Mouse (Mus musculus): ENCODE results near the gene Mchr1. TPM values are rescaled to one million over a fixed set of nuclear protein-coding genes. Genes with fewer than 3 reads are reported as not detected.

Gene Mchr1
- polyA plus RNA-seq, 2 experiments from 2014 or later = 0.30 TPM; not detected in 1

GRCm38 (mm10) chr15:81228258-81228657 lies 7.0 kb upstream of the Mchr1 start:
- ATAC-seq = no peak

- no peak for ATAC-seq
Measured at GRCm38 (mm10) chr15:81229791-81230190, 5.5 kb upstream of the Mchr1 start.

GRCm38 (mm10) chr15:81231325-81231724 lies 4.0 kb upstream of the Mchr1 start:
- no peak for ATAC-seq

GRCm38 (mm10) chr15:81236062-81236461 lies 763 bp downstream of the Mchr1 start:
- ATAC-seq = no peak

GRCm38 (mm10) chr15:81237471-81237870 lies 2.2 kb downstream of the Mchr1 start:
- ATAC-seq = peak; percentile 46

GRCm38 (mm10) chr15:81239261-81239660 lies 4.0 kb downstream of the Mchr1 start:
- ATAC-seq = peak; percentile 61

- no peak for ATAC-seq
Measured at GRCm38 (mm10) chr15:81239794-81240343, 4.6 kb downstream of the Mchr1 start.

GRCm38 (mm10) chr15:81246890-81247289 lies 11.6 kb downstream of the Mchr1 start:
- no peak for ATAC-seq

GRCm38 (mm10) chr15:81247583-81248340 lies 12.5 kb downstream of the Mchr1 start:
- no peak for ATAC-seq

GRCm38 (mm10) chr15:81248341-81248679 lies 13.0 kb downstream of the Mchr1 start:
- no peak for ATAC-seq

- ATAC-seq = no peak
Measured at GRCm38 (mm10) chr15:81248951-81249579, 13.8 kb downstream of the Mchr1 start.

GRCm38 (mm10) chr15:81252626-81253174 lies 17.4 kb downstream of the Mchr1 start:
- no peak for ATAC-seq

GRCm38 (mm10) chr15:81253585-81253984 lies 18.3 kb downstream of the Mchr1 start:
- no peak for ATAC-seq

GRCm38 (mm10) chr15:81254113-81254640 lies 18.9 kb downstream of the Mchr1 start:
- peak; percentile 95 for ATAC-seq

GRCm38 (mm10) chr15:81255063-81255462 lies 19.8 kb downstream of the Mchr1 start:
- peak; percentile 52 for ATAC-seq

- ATAC-seq = no peak
Measured at GRCm38 (mm10) chr15:81258296-81258695, 23.0 kb downstream of the Mchr1 start.

- ATAC-seq = no peak
Measured at GRCm38 (mm10) chr15:81259304-81259703, 24.0 kb downstream of the Mchr1 start.

GRCm38 (mm10) chr15:81260208-81260607 lies 24.9 kb downstream of the Mchr1 start:
- ATAC-seq = no peak

GRCm38 (mm10) chr15:81264392-81265095 lies 29.2 kb downstream of the Mchr1 start:
- no peak for ATAC-seq

GRCm38 (mm10) chr15:81267416-81267815 lies 32.1 kb downstream of the Mchr1 start:
- ATAC-seq = no peak

GRCm38 (mm10) chr15:81272305-81273053 lies 37.2 kb downstream of the Mchr1 start:
- no peak for ATAC-seq

GRCm38 (mm10) chr15:81273361-81273760 lies 38.1 kb downstream of the Mchr1 start:
- no peak for ATAC-seq
